ENCODE assay signal across 8 mouse cellular contexts in the genomic region with DNA sequence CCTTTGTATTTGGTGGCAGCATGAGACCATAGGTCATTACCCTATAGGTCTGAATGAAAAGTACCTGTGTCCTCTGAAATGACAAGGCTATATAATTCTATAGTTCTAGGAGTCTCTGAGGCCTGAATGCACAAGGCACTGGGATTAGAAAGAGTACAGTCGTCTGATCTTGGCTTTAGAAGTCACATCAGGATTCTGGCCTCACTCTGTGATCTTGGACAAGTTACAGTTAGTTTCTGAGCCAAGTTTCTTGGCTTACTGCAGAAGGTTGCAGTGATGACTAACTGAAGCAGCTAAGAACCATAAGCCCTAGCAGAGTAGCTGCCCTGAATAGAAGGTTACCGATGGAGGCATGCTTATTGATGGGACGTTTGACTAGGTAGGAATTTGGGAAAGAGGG. TPM values are rescaled to one million over a fixed set of nuclear protein-coding genes. Genes with fewer than 3 reads are reported as not detected.
DNase-seq lines count a peak whose midpoint lies in the region; ATAC-seq and TF ChIP-seq lines count a peak whose summit lies in the region.

No protein-coding gene starts in this region.

- peak overlapping the region; percentile 73 for H3K4me2 ChIP-seq in embryonic facial prominence, embryonic 13.5 days
- peak overlapping the region; percentile 65 for H3K4me2 ChIP-seq in hindbrain, embryonic 14.5 days (replicated peaks)
- H3K4me2 ChIP-seq in liver, postnatal 0 days (ENCODE audit: low read depth, low read length) = peak overlapping the region; percentile 73

- H3K79me2 ChIP-seq in liver, adult 2 months (ENCODE audit: control insufficient read depth, insufficient read depth, low read length) = no peaks in the 10 kb centered on the region

- intact Hi-C loops in gastrocnemius, postnatal 14 days (cut with DNase I; ENCODE audit: low total_unique reads) = no loop called here

- no peak for TF ChIP-seq EP300 in liver, postnatal 0 days (IDR thresholded peaks at IDR 0.05; ENCODE audit: low read depth)

- 0 out of 2 replicates have a peak overlapping the region, but pooled peaks have one; percentile 6 for H3K4me3 ChIP-seq in liver, adult 2 months (ENCODE audit: insufficient read depth, low read depth, low read length)
- H3K4me3 ChIP-seq in embryonic facial prominence, embryonic 13.5 days = peak overlapping the region; percentile 69
- peak overlapping the region; percentile 66 for H3K4me3 ChIP-seq in hindbrain, embryonic 14.5 days (replicated peaks; ENCODE audit: low read length)
- peak overlapping the region; percentile 63 for H3K4me3 ChIP-seq in liver, postnatal 0 days (ENCODE audit: low read depth, low read length)
- no peak overlapping the region for H3K4me3 ChIP-seq in thymus, adult 2 months (ENCODE audit: control insufficient read depth, insufficient read depth, low read length)

- no peak overlapping the region for H3K9ac ChIP-seq in liver, adult 2 months (ENCODE audit: low read depth, low read length)
- H3K9ac ChIP-seq in embryonic facial prominence, embryonic 13.5 days = no peak overlapping the region
- H3K9ac ChIP-seq in hindbrain, embryonic 14.5 days = 0 out of 2 replicates have a peak overlapping the region, but pooled peaks have one; percentile 86
- peak overlapping the region; percentile 83 for H3K9ac ChIP-seq in liver, postnatal 0 days (replicated peaks)

- no peaks in the 10 kb centered on the region for H3K9me3 ChIP-seq in embryonic facial prominence, embryonic 13.5 days
- no peaks in the 10 kb centered on the region for H3K9me3 ChIP-seq in hindbrain, embryonic 14.5 days (ENCODE audit: control insufficient read depth, low read length)
- H3K9me3 ChIP-seq in liver, postnatal 0 days (ENCODE audit: low read length) = no peaks in the 10 kb centered on the region

- WGBS in liver, adult 2 months = 34% methylated on average over 3 of the region's 3 CpGs
- WGBS in embryonic facial prominence, embryonic 13.5 days = 34% methylated on average over 3 of the region's 3 CpGs
- WGBS in hindbrain, embryonic 14.5 days = 39% methylated on average over 3 of the region's 3 CpGs
- WGBS in liver, postnatal 0 days (ENCODE audit: insufficient replicate concordance) = 25% methylated on average over 3 of the region's 3 CpGs
- WGBS in thymus, adult 2 months = 32% methylated on average over 3 of the region's 3 CpGs

- no peak for TF ChIP-seq CTCF in liver, adult 2 months (IDR thresholded peaks at IDR 0.05; ENCODE audit: low read depth, low read length)
- TF ChIP-seq CTCF in liver, postnatal 0 days (IDR thresholded peaks at IDR 0.05; ENCODE audit: low read depth) = no peak
- no peak for TF ChIP-seq CTCF in thymus, adult 2 months (IDR thresholded peaks at IDR 0.05; ENCODE audit: borderline replicate concordance, control insufficient read depth, extremely low read depth, insufficient read depth, low read length, poor library complexity)

- peaks cover 2% of the 10 kb centered on the region; the same call in 1 of the 2 replicates for H3K4me1 ChIP-seq in liver, adult 2 months (ENCODE audit: control insufficient read depth, insufficient read depth, low read length)
- H3K4me1 ChIP-seq in embryonic facial prominence, embryonic 13.5 days = peaks cover 13% of the 10 kb centered on the region
- H3K4me1 ChIP-seq in hindbrain, embryonic 14.5 days (replicated peaks; ENCODE audit: control insufficient read depth, insufficient read depth, low read length) = peaks cover 19% of the 10 kb centered on the region
- peaks cover 31% of the 10 kb centered on the region for H3K4me1 ChIP-seq in liver, postnatal 0 days (ENCODE audit: insufficient read depth)
- H3K4me1 ChIP-seq in thymus, adult 2 months (replicated peaks; ENCODE audit: control insufficient read depth, insufficient read depth, low read length) = peaks cover 5% of the 10 kb centered on the region; the same call in 1 of the 2 replicates

- no peaks in the 10 kb centered on the region for H3K36me3 ChIP-seq in liver, adult 2 months (ENCODE audit: control insufficient read depth, insufficient read depth, low read length)
- no peaks in the 10 kb centered on the region for H3K36me3 ChIP-seq in embryonic facial prominence, embryonic 13.5 days
- no peaks in the 10 kb centered on the region for H3K36me3 ChIP-seq in hindbrain, embryonic 14.5 days (replicated peaks; ENCODE audit: control insufficient read depth, insufficient read depth)
- no peaks in the 10 kb centered on the region; the same call in 1 of the 2 replicates for H3K36me3 ChIP-seq in liver, postnatal 0 days (replicated peaks; ENCODE audit: insufficient read depth, low read length)
- H3K36me3 ChIP-seq in thymus, adult 2 months (ENCODE audit: control insufficient read depth, insufficient read depth, low read length) = no peaks in the 10 kb centered on the region

- TF ChIP-seq POLR2A in liver, adult 2 months (IDR thresholded peaks at IDR 0.05; ENCODE audit: extremely low read depth, insufficient read depth, low read length) = no peak
- TF ChIP-seq POLR2A in thymus, adult 2 months (IDR thresholded peaks at IDR 0.05; ENCODE audit: control insufficient read depth, extremely low read depth, insufficient read depth, low read length, poor library complexity) = no peak

- no peak overlapping the region for H3K27ac ChIP-seq in liver, adult 2 months (replicated peaks; ENCODE audit: insufficient read depth, low read depth, low read length)
- H3K27ac ChIP-seq in embryonic facial prominence, embryonic 13.5 days = peak overlapping the region; percentile 88
- H3K27ac ChIP-seq in hindbrain, embryonic 14.5 days = no peak overlapping the region
- H3K27ac ChIP-seq in liver, postnatal 0 days (ENCODE audit: low read depth) = peak overlapping the region; percentile 93
- no peak overlapping the region for H3K27ac ChIP-seq in thymus, adult 2 months (ENCODE audit: control insufficient read depth, insufficient read depth, low read length)

- no peak for ATAC-seq in embryonic facial prominence, embryonic 13.5 days (ENCODE audit: insufficient number of reproducible peaks, insufficient read depth, low FRiP score, low TSS enrichment, low read depth)
- no peak for ATAC-seq in hindbrain, embryonic 14.5 days (ENCODE audit: low FRiP score)
- ATAC-seq in liver, postnatal 0 days = no peak
- ATAC-seq in inflammation-experienced regulatory T-cells, adult 6 months = no peak

- DNase-seq in liver, adult 2 months (ENCODE audit: extremely low read depth, low read depth, low spot score) = peak; percentile 71
- DNase-seq in liver = no peak
- DNase-seq in hindbrain, embryonic 14.5 days (ENCODE audit: low spot score) = no peak
- DNase-seq in liver, postnatal 0 days = no peak
- DNase-seq in thymus, adult 2 months = no peak
- DNase-seq in gastrocnemius, postnatal 14 days = no peak

- no peaks in the 10 kb centered on the region for H3K27me3 ChIP-seq in liver, adult 2 months (ENCODE audit: control insufficient read depth, insufficient read depth, low read length)
- H3K27me3 ChIP-seq in embryonic facial prominence, embryonic 13.5 days = no peaks in the 10 kb centered on the region
- no peaks in the 10 kb centered on the region for H3K27me3 ChIP-seq in hindbrain, embryonic 14.5 days (ENCODE audit: control insufficient read depth, insufficient read depth, low read length)
- no peaks in the 10 kb centered on the region for H3K27me3 ChIP-seq in liver, postnatal 0 days (ENCODE audit: insufficient read depth, low read length)
- no peaks in the 10 kb centered on the region for H3K27me3 ChIP-seq in thymus, adult 2 months (ENCODE audit: control insufficient read depth, insufficient read depth, low read length)

RNA-seq across cellular contexts. Expression of a gene that starts 1.8 kb away (rescaled TPM):
- 6.2 and 6.6 TPM in 2 replicates for total RNA-seq in liver, adult 2 months (2014; rRNA removed)
- 4.2 and 4.6 TPM in 2 replicates for polyA plus RNA-seq in liver, adult 2 months (2012; rRNA removed)
- polyA plus RNA-seq in embryonic facial prominence, embryonic 13.5 days (2015; fragmentation: Nextera tagmentation; extraction: Ambion mirVana) = 30.9 and 32.2 TPM in 2 replicates
- 20.3 and 21.1 TPM in 2 replicates for polyA plus RNA-seq in hindbrain, embryonic 14.5 days (2014; fragmentation: Nextera tagmentation; extraction: Ambion mirVana)
- 10.2 and 11.5 TPM in 2 replicates for polyA plus RNA-seq in liver, postnatal 0 days (2015; fragmentation: Nextera tagmentation; extraction: Ambion mirVana)
- 10 to 100 TPM; 17.7 to 28.8 (median 26.7) TPM for polyA plus RNA-seq in inflammation-experienced regulatory T-cells, adult 6 months (2017; shearing (Covaris generic))
- 17.2 and 19.7 TPM in 2 replicates for polyA plus RNA-seq in thymus, adult 2 months (2012; rRNA removed)
- total RNA-seq in gastrocnemius, postnatal 14 days (2021) = 10 to 100 TPM; 17.2 to 18.8 TPM

RNA-seq across cellular contexts. Expression of a gene that starts 2.0 kb away (rescaled TPM):
- 0.87 and 1.0 TPM in 2 replicates for total RNA-seq in liver, adult 2 months (2014; rRNA removed)
- 0.06 and 0.21 TPM in 2 replicates for polyA plus RNA-seq in liver, adult 2 months (2012; rRNA removed)
- polyA plus RNA-seq in embryonic facial prominence, embryonic 13.5 days (2015; fragmentation: Nextera tagmentation; extraction: Ambion mirVana) = 11.6 and 14.3 TPM in 2 replicates
- polyA plus RNA-seq in hindbrain, embryonic 14.5 days (2014; fragmentation: Nextera tagmentation; extraction: Ambion mirVana) = 4.8 and 5.0 TPM in 2 replicates
- polyA plus RNA-seq in liver, postnatal 0 days (2015; fragmentation: Nextera tagmentation; extraction: Ambion mirVana) = 3.7 and 3.9 TPM in 2 replicates
- polyA plus RNA-seq in inflammation-experienced regulatory T-cells, adult 6 months (2017; shearing (Covaris generic)) = 10 to 100 TPM in 1 of 3 experiments, 1 to 10 TPM in 2; 2.2 to 14.0 (median 4.4) TPM
- 0.81 and 1.2 TPM in 2 replicates for polyA plus RNA-seq in thymus, adult 2 months (2012; rRNA removed)
- under 1 TPM; 0.24 to 0.66 TPM for total RNA-seq in gastrocnemius, postnatal 14 days (2021)

Comparison
In these comparisons a context has a peak if more than half of its experiments do, and no peak if none do; other contexts are left out.
1. H3K27ac ChIP-seq: peak in embryonic facial prominence, embryonic 13.5 days (single experiment) and liver, postnatal 0 days (single experiment); none in liver, adult 2 months (single experiment), hindbrain, embryonic 14.5 days (single experiment) and thymus, adult 2 months (single experiment).
2. H3K9ac ChIP-seq: peak in hindbrain, embryonic 14.5 days (single experiment) and liver, postnatal 0 days (single experiment); none in liver, adult 2 months (single experiment) and embryonic facial prominence, embryonic 13.5 days (single experiment).
3. Peak in every context shown above with its lines, with median percentiles within 50 percentile points of each other: H3K4me2 ChIP-seq.